Mouse (Mus musculus) hindbrain, embryonic 15.5 days (tissue): ENCODE measurements around the gene H2afj. TPM values are rescaled to one million over a fixed set of nuclear protein-coding genes. Genes with fewer than 3 reads are reported as not detected.

Experiments
- ATAC-seq: fragments of 200-750 bp; cut with Nextera tagmentation; 2 replicates; pipeline ENCODE4 v1.8.0; 2017; ENCODE audit warnings: low read depth, moderate number of reproducible peaks, moderate TSS enrichment; ENCODE audit not compliant: low FRiP score
- H3K27ac ChIP-seq: fragments of 300-500 bp; sonication (generic); replicated peaks from 2 replicates; pipeline ENCODE4 v1.5.1; 2015; ENCODE audit warnings: mild to moderate bottlenecking, inconsistent platforms
- H3K27me3 ChIP-seq: fragments of 300-500 bp; sonication (generic); 2 replicates; pipeline ENCODE4 v1.6.1; 2015; ENCODE audit warnings: control low read depth, inconsistent platforms
- H3K36me3 ChIP-seq: fragments of 300-500 bp; sonication (generic); 2 replicates; pipeline ENCODE4 v1.6.1; 2015; ENCODE audit warnings: control low read depth, inconsistent platforms
- H3K4me1 ChIP-seq: fragments of 300-500 bp; sonication (generic); replicated peaks from 2 replicates; pipeline ENCODE4 v1.6.1; 2015; ENCODE audit warnings: control low read depth, inconsistent platforms
- H3K4me2 ChIP-seq: fragments of 300-500 bp; sonication (generic); 2 replicates; pipeline ENCODE4 v1.6.1; 2015; ENCODE audit warnings: moderate library complexity, mild to moderate bottlenecking, inconsistent platforms
- H3K4me3 ChIP-seq: fragments of 300-500 bp; sonication (generic); 2 replicates; pipeline ENCODE4 v1.5.1; 2015; ENCODE audit warnings: mild to moderate bottlenecking, inconsistent platforms
- H3K9ac ChIP-seq: fragments of 300-500 bp; sonication (generic); 2 replicates; pipeline ENCODE4 v1.6.1; 2015; ENCODE audit warnings: inconsistent platforms
- H3K9me3 ChIP-seq: fragments of 300-500 bp; sonication (generic); 2 replicates; pipeline ENCODE4 v1.6.1; 2016; ENCODE audit warnings: control low read depth, inconsistent platforms
- WGBS: fragments of 180-500 bp; shearing (Covaris S2); methylation state at CpG from one replicate; pipeline ENCODE4 v1.1.7; 2015; 5-methylcytosine and 5-hydroxymethylcytosine counted together
- microRNA-seq: library from miRNA; unstranded; fragments of <30 nt; microRNA quantifications from one replicate; pipeline ENCODE4, GENCODE M21; 2016
- polyA plus RNA-seq: library from polyadenylated mRNA; unstranded; fragments of >200 nt; fragmentation: Nextera tagmentation; extraction: Ambion mirVana; gene quantifications from 2 replicates; pipeline ENCODE4 v1.2.1, GENCODE M21; 2015

H2afj gene
- polyA plus RNA-seq, 1 experiment from 2014 or later = 109 TPM

- 83% methylated on average over 4 of the region's 4 CpGs for WGBS
- H3K36me3 ChIP-seq = no peaks in the 10 kb centered on the region
- H3K9me3 ChIP-seq = no peaks in the 10 kb centered on the region
Measured at GRCm38 (mm10) chr6:136852348-136852747, 44.3 kb downstream of the H2afj start.

GRCm38 (mm10) chr6:136852762-136853161 is 44.7 kb downstream of the H2afj start:
- H3K4me1 ChIP-seq = 0 out of 2 replicates have a peak, but pooled peaks cover 8% of the 10 kb centered on the region
- ATAC-seq = no peak; the same call in 1 of the 2 replicates
- H3K4me3 ChIP-seq = no peak overlapping the region
- no peak overlapping the region for H3K4me2 ChIP-seq
- WGBS = 59% methylated on average over 3 of the region's 3 CpGs
- peak overlapping the region; percentile 26; the same call in 1 of the 2 replicates for H3K27ac ChIP-seq
- no peaks in the 10 kb centered on the region for H3K9me3 ChIP-seq
- H3K27me3 ChIP-seq = no peaks in the 10 kb centered on the region
- H3K9ac ChIP-seq = no peak overlapping the region
- no peaks in the 10 kb centered on the region for H3K36me3 ChIP-seq

More at GRCm38 (mm10) chr6:136852348-136852747, 44.3 kb downstream of the H2afj start:
- no peaks in the 10 kb centered on the region for H3K27me3 ChIP-seq
- H3K9ac ChIP-seq = no peak overlapping the region
- no peak for ATAC-seq
- peak overlapping the region; percentile 26; the same call in 1 of the 2 replicates for H3K27ac ChIP-seq
- H3K4me1 ChIP-seq = 0 out of 2 replicates have a peak, but pooled peaks cover 8% of the 10 kb centered on the region
- no peak overlapping the region for H3K4me3 ChIP-seq
- H3K4me2 ChIP-seq = no peak overlapping the region

DNA sequence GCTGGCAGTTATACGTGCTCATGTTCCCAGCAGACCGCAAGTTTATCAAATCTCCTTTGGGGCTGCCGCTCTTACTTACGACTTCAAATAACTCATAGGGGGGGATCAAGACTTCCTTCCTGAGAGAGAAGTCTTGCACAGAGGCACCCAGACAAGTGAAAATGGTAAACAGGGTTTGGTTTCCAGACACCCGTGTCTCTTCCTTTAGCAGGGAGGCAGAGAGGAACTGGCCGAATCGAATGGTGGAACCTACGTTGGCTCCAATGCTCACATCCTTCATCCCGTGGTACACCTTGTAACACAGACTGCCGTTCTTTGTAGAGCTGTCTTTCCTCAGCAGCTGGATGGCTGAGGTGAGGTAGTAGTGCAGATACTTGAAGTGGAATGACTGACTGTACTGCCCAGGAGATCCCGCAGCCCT is 46.3 kb downstream of the H2afj start:
- Histone ChIP-seq H3K9ac (no peak overlapping the region), H3K27ac (no peak overlapping the region), H3K4me2 (no peak overlapping the region), H3K27me3 (no peaks in the 10 kb centered on the region), H3K4me3 (no peak overlapping the region), H3K9me3 (no peaks in the 10 kb centered on the region), H3K36me3 (no peaks in the 10 kb centered on the region), H3K4me1 (0 out of 2 replicates have a peak, but pooled peaks cover 8% of the 10 kb centered on the region)
- no peak for ATAC-seq
- WGBS = 90% methylated on average over 11 of the region's 11 CpGs

DNA sequence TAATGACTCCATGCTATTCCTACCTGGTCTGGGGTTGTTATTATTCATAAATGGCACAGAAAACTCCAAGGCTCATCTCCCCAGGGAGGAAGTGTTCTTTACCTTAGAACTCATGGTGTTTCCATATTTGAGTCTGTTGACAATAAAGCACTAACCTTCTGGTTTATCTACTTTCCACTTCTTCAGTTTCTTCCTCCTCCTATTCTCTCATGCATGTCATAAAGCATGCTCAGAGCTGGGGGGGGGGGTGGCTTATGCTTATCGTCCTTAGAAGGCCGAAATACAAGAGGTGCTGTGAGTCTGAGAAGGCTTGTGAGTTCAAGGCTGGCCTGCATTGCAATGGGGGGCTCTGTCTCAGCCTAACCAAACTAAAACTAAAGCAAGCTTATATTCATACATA is 47.1 kb downstream of the H2afj start:
- Histone ChIP-seq H3K27ac (no peak overlapping the region), H3K36me3 (no peaks in the 10 kb centered on the region), H3K9me3 (no peaks in the 10 kb centered on the region), H3K4me3 (no peak overlapping the region), H3K27me3 (no peaks in the 10 kb centered on the region), H3K4me2 (no peak overlapping the region), H3K4me1 (0 out of 2 replicates have a peak, but pooled peaks cover 8% of the 10 kb centered on the region), H3K9ac (no peak overlapping the region)
- WGBS = 84% methylated on average over 2 of the region's 2 CpGs
- no peak for ATAC-seq

GRCm38 (mm10) chr6:136856071-136856636 is 48.1 kb downstream of the H2afj start:
- Histone ChIP-seq H3K4me3 (no peak overlapping the region), H3K4me2 (no peak overlapping the region), H3K27me3 (no peaks in the 10 kb centered on the region), H3K9me3 (no peaks in the 10 kb centered on the region), H3K27ac (no peak overlapping the region), H3K36me3 (no peaks in the 10 kb centered on the region), H3K4me1 (0 out of 2 replicates have a peak, but pooled peaks cover 8% of the 10 kb centered on the region), H3K9ac (no peak overlapping the region)
- ATAC-seq = no peak
- 74% methylated on average over 14 of the region's 14 CpGs for WGBS

DNA sequence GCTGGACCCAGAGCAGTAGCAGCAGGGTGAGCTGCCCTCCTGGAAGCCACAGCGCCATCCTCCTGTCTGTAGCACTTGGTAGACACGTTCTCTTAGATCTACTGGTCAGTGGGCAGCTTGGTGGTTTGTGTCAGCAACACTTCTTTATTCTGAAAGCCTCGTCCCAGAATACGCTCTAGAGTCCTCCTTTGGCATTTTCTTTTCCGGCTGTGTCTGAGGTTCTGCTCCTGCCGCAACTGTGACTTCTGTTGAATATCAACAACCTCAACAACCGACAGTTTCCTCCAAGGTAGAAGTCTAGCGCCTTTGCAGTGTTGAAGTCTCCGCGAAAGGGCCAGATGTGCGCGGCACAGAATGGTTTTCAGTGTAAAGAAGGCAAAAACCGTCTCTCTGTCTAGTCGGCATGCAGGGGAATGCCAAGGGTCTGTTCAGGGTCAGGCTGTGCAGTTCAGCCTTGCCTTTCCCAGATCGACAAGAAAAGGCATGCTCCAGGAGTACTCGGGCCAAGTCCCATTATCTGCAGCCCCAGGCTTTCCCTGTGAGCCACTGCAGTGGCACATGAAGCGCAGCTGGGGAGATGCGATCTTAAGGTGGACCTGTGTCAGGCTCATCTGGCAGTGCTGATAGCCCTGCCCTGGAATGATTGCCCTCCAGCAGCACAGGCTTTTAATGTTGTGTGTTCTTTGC is 49.3 kb downstream of the H2afj start, which contains the start of gene Art4:
Gene Art4, minus strand, starts transcription at position 548 of the 687 bp plus-strand sequence.
- Histone ChIP-seq H3K27ac (no peak within 1 kb of the TSS), H3K9me3 (no peaks in the 10 kb centered on the region), H3K4me3 (no peak within 1 kb of the TSS), H3K27me3 (no peaks in the 10 kb centered on the region), H3K36me3 (no peaks in the 10 kb centered on the region), H3K4me2 (no peak within 1 kb of the TSS), H3K4me1 (0 out of 2 replicates have a peak, but pooled peaks cover 6% of the 10 kb centered on the region), H3K9ac (no peak within 1 kb of the TSS)
- WGBS = 75% methylated on average over 18 of the region's 18 CpGs
- no peak for ATAC-seq

GRCm38 (mm10) chr6:136857873-136858260 is 49.8 kb downstream of the H2afj start:
- Histone ChIP-seq H3K4me3 (no peak overlapping the region), H3K9me3 (no peaks in the 10 kb centered on the region), H3K4me2 (no peak overlapping the region), H3K9ac (no peak overlapping the region), H3K4me1 (0 out of 2 replicates have a peak, but pooled peaks cover under 1% of the 10 kb centered on the region), H3K27me3 (no peaks in the 10 kb centered on the region), H3K36me3 (no peaks in the 10 kb centered on the region), H3K27ac (no peak overlapping the region)
- no peak for ATAC-seq
- 66% methylated on average over 11 of the region's 11 CpGs for WGBS

- Histone ChIP-seq H3K9ac (no peak overlapping the region), H3K4me2 (no peak overlapping the region), H3K27ac (no peak overlapping the region), H3K4me3 (no peak overlapping the region), H3K4me1 (no peaks in the 10 kb centered on the region), H3K36me3 (no peaks in the 10 kb centered on the region), H3K27me3 (no peaks in the 10 kb centered on the region), H3K9me3 (no peaks in the 10 kb centered on the region)
- WGBS = 84% methylated on average over 8 of the region's 8 CpGs
- no peak for ATAC-seq
Measured at GRCm38 (mm10) chr6:136858420-136858819, 50.4 kb downstream of the H2afj start.

Small RNAs within 50 kb of the gene (microRNA-seq; reads per million reads assigned to microRNA genes)
- not detected for gene Gm44364

Other genes with a start within 250 kb of the H2afj start
- gene Plbd1, start 146.3 kb upstream of the H2afj start, polyA plus RNA-seq = 1.3 and 1.5 TPM in 2 replicates
- 0.17 and 0.22 TPM in 2 replicates for gene Gucy2c, start 26.5 kb upstream of the H2afj start, polyA plus RNA-seq
- 0.43 and 0.52 TPM in 2 replicates for gene Hist4h4, start 3.8 kb upstream of the H2afj start, polyA plus RNA-seq
- 1.2 and 1.3 TPM in 2 replicates for gene BC049715, start 19.4 kb downstream of the H2afj start, polyA plus RNA-seq
- 72.3 and 78.4 TPM in 2 replicates for gene Wbp11, start 20.0 kb downstream of the H2afj start, polyA plus RNA-seq
- gene Smco3, start 27.2 kb downstream of the H2afj start, polyA plus RNA-seq = 1.4 and 1.8 TPM in 2 replicates
- gene Art4, start 49.5 kb downstream of the H2afj start, polyA plus RNA-seq = 0.09 and 0.46 TPM in 2 replicates
- gene Mgp, start 67.6 kb downstream of the H2afj start, polyA plus RNA-seq = 12.2 and 21.3 TPM in 2 replicates
- not detected in 2 replicates for gene Erp27, start 113.9 kb downstream of the H2afj start, polyA plus RNA-seq
- 0.07 and 1.1 TPM in 2 replicates for gene Pde6h, start 115.6 kb downstream of the H2afj start, polyA plus RNA-seq
- 14.0 and 16.7 TPM in 2 replicates for gene Arhgdib, start 133.7 kb downstream of the H2afj start, polyA plus RNA-seq